Mouse (Mus musculus) cerebellum, adult 11 months (tissue): ENCODE measurements around the gene Gm11146.

Experiments used
- DNase-seq: peaks from one replicate; pipeline ENCODE4 v3.0.0; 2022

Gm11146 gene

GRCm38 (mm10) chr16:77601994-77602393 lies at the start of gene Gm11146:
Gene Gm11146 (minus strand): TSS chr16:77602094.
- DNase-seq, result no peak

GRCm38 (mm10) chr16:77650596-77650995 lies 48.7 kb upstream of the Gm11146 start:
- DNase-seq, result no peak

GRCm38 (mm10) chr16:77649006-77649405 lies 47.1 kb upstream of the Gm11146 start:
- DNase-seq, result no peak

- DNase-seq, result no peak
These were observed 46.3 kb upstream of the Gm11146 start for GRCm38 (mm10) chr16:77648181-77648580.

- no peak for DNase-seq
These were observed 44.3 kb upstream of the Gm11146 start for GRCm38 (mm10) chr16:77646146-77646545.

GRCm38 (mm10) chr16:77644976-77645375 lies 43.1 kb upstream of the Gm11146 start:
- DNase-seq, result no peak

GRCm38 (mm10) chr16:77643871-77644720 lies 42.2 kb upstream of the Gm11146 start:
- DNase-seq, result peak; percentile 86

GRCm38 (mm10) chr16:77643036-77643870 lies 41.4 kb upstream of the Gm11146 start:
- DNase-seq, result peak; percentile 56

GRCm38 (mm10) chr16:77636497-77636896 lies 34.6 kb upstream of the Gm11146 start:
- DNase-seq, result no peak

GRCm38 (mm10) chr16:77632315-77632881 lies 30.5 kb upstream of the Gm11146 start:
- no peak for DNase-seq

GRCm38 (mm10) chr16:77622681-77623080 lies 20.8 kb upstream of the Gm11146 start:
- DNase-seq, result no peak

GRCm38 (mm10) chr16:77602581-77602980 lies 687 bp upstream of the Gm11146 start:
- DNase-seq, result no peak

GRCm38 (mm10) chr16:77598787-77599186 lies 3.1 kb downstream of the Gm11146 start:
- DNase-seq, result no peak

- peak; percentile 33 for DNase-seq
These were observed 5.3 kb downstream of the Gm11146 start for GRCm38 (mm10) chr16:77596556-77596955.

- no peak for DNase-seq
These were observed 6.2 kb downstream of the Gm11146 start for GRCm38 (mm10) chr16:77595661-77596060.

- peak; percentile 85 for DNase-seq
These were observed 7.3 kb downstream of the Gm11146 start for GRCm38 (mm10) chr16:77594553-77594952.

GRCm38 (mm10) chr16:77593828-77594421 lies 8.0 kb downstream of the Gm11146 start:
- peak; percentile 75 for DNase-seq

GRCm38 (mm10) chr16:77592986-77593385 lies 8.9 kb downstream of the Gm11146 start:
- peak; percentile 12 for DNase-seq

- DNase-seq, result no peak
These were observed 28.9 kb downstream of the Gm11146 start for GRCm38 (mm10) chr16:77573036-77573435.

- no peak for DNase-seq
These were observed 32.4 kb downstream of the Gm11146 start for GRCm38 (mm10) chr16:77569457-77569856.

- no peak for DNase-seq
These were observed 33.5 kb downstream of the Gm11146 start for GRCm38 (mm10) chr16:77568384-77568783.

GRCm38 (mm10) chr16:77562852-77563251 lies 39.0 kb downstream of the Gm11146 start:
- no peak for DNase-seq
